Comparison of ENCODE assay signal across 25 mouse cellular contexts in the genomic region with DNA sequence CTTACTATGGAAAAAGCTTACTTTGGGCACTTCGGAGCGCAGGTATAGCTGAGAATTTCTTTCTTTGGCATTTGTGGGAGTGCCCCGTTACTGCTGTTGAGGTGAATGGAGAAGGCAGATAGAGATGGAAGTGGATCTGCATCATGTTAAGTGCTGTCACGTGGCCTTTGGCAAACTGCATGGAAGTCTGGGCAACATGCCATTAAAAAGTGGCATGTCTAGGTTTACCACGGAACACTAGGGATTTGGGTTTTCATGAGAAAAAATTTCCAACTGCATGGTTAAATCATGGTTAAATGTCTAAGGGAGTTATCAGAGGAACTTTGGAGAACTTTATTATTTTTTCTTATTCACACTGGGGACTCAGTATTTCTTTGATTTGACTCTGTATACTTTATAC.
DNase-seq lines count a peak whose midpoint lies in the region; ATAC-seq and TF ChIP-seq lines count a peak whose summit lies in the region.
"Had no signal": no experiment of that assay in that cellular context is flagged by ENCODE, and none has a peak within 500 bp of the region (broad histone marks: within the 10 kb centered on the region; RNA-seq: fewer than 3 reads in every experiment).

No protein-coding gene starts in this region.

- peak; percentile 54 for DNase-seq in forebrain, embryonic 14.5 days (ENCODE audit: low spot score)
- peak; percentile 30 for DNase-seq in lung, embryonic 14.5 days
- DNase-seq in lung, adult 2 months, result no peak
- DNase-seq in NIH3T3 (ENCODE audit: low read depth), result peak; percentile 44
- no peak for DNase-seq in gastrocnemius, postnatal 36 days
- DNase-seq: cerebellum, adult 9-10 months; gastrocnemius, postnatal 10 days; kidney, adult 18-20 months; lung, postnatal 36 days; right cerebral cortex, adult 18-20 months; spleen, adult 18-20 months; thymus, adult 18-20 months; thymus, postnatal 25 days had no signal

- no peak overlapping the region for H3K4me2 ChIP-seq in forebrain, embryonic 14.5 days (ENCODE audit: low read length)
- no peak overlapping the region for H3K4me2 ChIP-seq in forebrain, embryonic 15.5 days (replicated peaks)
- H3K4me2 ChIP-seq in lung, embryonic 14.5 days, result no peak overlapping the region
- no peak overlapping the region for H3K4me2 ChIP-seq in myocyte (ENCODE audit: low read depth)
- H3K4me2 ChIP-seq: heart, embryonic 15.5 days; kidney, embryonic 15.5 days; limb, embryonic 15.5 days; liver, embryonic 15.5 days; midbrain, embryonic 12.5 days had no signal

- WGBS in forebrain, embryonic 14.5 days, result 78% methylated on average over 5 of the region's 5 CpGs
- 78% methylated on average over 5 of the region's 5 CpGs for WGBS in forebrain, embryonic 15.5 days
- 78% methylated on average over 5 of the region's 5 CpGs for WGBS in lung, embryonic 14.5 days
- 66% methylated on average over 5 of the region's 5 CpGs for WGBS in lung, adult 2 months

- no peak for TF ChIP-seq CTCF in lung, embryonic 14.5 days (IDR thresholded peaks at IDR 0.05; ENCODE audit: low read depth)
- TF ChIP-seq CTCF in lung, adult 2 months (IDR thresholded peaks at IDR 0.05; ENCODE audit: insufficient read depth, low read length), result no peak

- no peaks in the 10 kb centered on the region for H3K9me3 ChIP-seq in forebrain, embryonic 14.5 days (replicated peaks; ENCODE audit: control insufficient read depth, low read length)
- no peaks in the 10 kb centered on the region for H3K9me3 ChIP-seq in forebrain, embryonic 15.5 days
- no peaks in the 10 kb centered on the region for H3K9me3 ChIP-seq in lung, embryonic 14.5 days (ENCODE audit: low read depth, low read length)
- H3K9me3 ChIP-seq: G1E; heart, embryonic 10.5 days; heart, embryonic 15.5 days; kidney, embryonic 15.5 days; limb, embryonic 15.5 days; liver, embryonic 15.5 days; midbrain, embryonic 12.5 days had no signal

- H3K27me3 ChIP-seq in forebrain, embryonic 14.5 days (replicated peaks; ENCODE audit: control insufficient read depth, insufficient read depth, low read length), result no peaks in the 10 kb centered on the region
- H3K27me3 ChIP-seq in forebrain, embryonic 15.5 days, result no peaks in the 10 kb centered on the region
- H3K27me3 ChIP-seq in lung, embryonic 14.5 days (ENCODE audit: insufficient read depth, low read length), result no peaks in the 10 kb centered on the region
- no peaks in the 10 kb centered on the region for H3K27me3 ChIP-seq in myocyte (ENCODE audit: control insufficient read depth, insufficient read depth, insufficient read length)
- H3K27me3 ChIP-seq: heart, embryonic 15.5 days; kidney, embryonic 15.5 days; limb, embryonic 15.5 days; liver, embryonic 15.5 days; midbrain, embryonic 12.5 days; Patski had no signal

- H3ac ChIP-seq in myocyte (ENCODE audit: control insufficient read depth, insufficient read length), result no peak overlapping the region

- ATAC-seq in forebrain, embryonic 14.5 days, result no peak
- no peak for ATAC-seq in forebrain, embryonic 15.5 days (replicated peaks)
- no peak for ATAC-seq in lung, embryonic 14.5 days (ENCODE audit: insufficient read depth)
- ATAC-seq: hindbrain, embryonic 16.5 days; Patski had no signal

- no peak overlapping the region for H3K4me3 ChIP-seq in forebrain, embryonic 14.5 days (ENCODE audit: low read depth, low read length)
- H3K4me3 ChIP-seq in forebrain, embryonic 15.5 days, result no peak overlapping the region
- no peak overlapping the region for H3K4me3 ChIP-seq in lung, embryonic 14.5 days (ENCODE audit: low read depth, low read length)
- no peak overlapping the region for H3K4me3 ChIP-seq in lung, adult 2 months (replicated peaks; ENCODE audit: extremely low read depth, low read depth, low read length)
- no peak overlapping the region for H3K4me3 ChIP-seq in myocyte
- H3K4me3 ChIP-seq: heart, embryonic 10.5 days; heart, embryonic 15.5 days; kidney, embryonic 15.5 days; left cerebral cortex, adult 2 months; limb, embryonic 15.5 days; liver, embryonic 15.5 days; midbrain, embryonic 12.5 days had no signal

- no peaks in the 10 kb centered on the region for H3K79me2 ChIP-seq in myocyte (ENCODE audit: control insufficient read depth, insufficient read depth)

- no peak for TF ChIP-seq POLR2A in lung, adult 2 months (IDR thresholded peaks at IDR 0.05; ENCODE audit: borderline replicate concordance, extremely low read depth, low read depth, low read length)
- TF ChIP-seq POLR2A in myocyte (IDR thresholded peaks at IDR 0.05; ENCODE audit: insufficient read length, low read depth), result no peak

- H3K27ac ChIP-seq in forebrain, embryonic 14.5 days (ENCODE audit: low read depth, low read length), result no peak overlapping the region
- no peak overlapping the region for H3K27ac ChIP-seq in forebrain, embryonic 15.5 days (replicated peaks)
- H3K27ac ChIP-seq in lung, embryonic 14.5 days (ENCODE audit: low read depth), result no peak overlapping the region
- H3K27ac ChIP-seq: heart, embryonic 10.5 days; heart, embryonic 15.5 days; kidney, embryonic 15.5 days; left cerebral cortex, adult 2 months; limb, embryonic 15.5 days; liver, embryonic 15.5 days; midbrain, embryonic 12.5 days had no signal

- H3K4me1 ChIP-seq in forebrain, embryonic 14.5 days (ENCODE audit: control insufficient read depth, insufficient read depth, low read length), result no peaks in the 10 kb centered on the region
- H3K4me1 ChIP-seq in forebrain, embryonic 15.5 days, result peaks cover 2% of the 10 kb centered on the region; the same call in 1 of the 2 replicates
- H3K4me1 ChIP-seq in lung, embryonic 14.5 days (ENCODE audit: insufficient read depth), result no peaks in the 10 kb centered on the region
- no peaks in the 10 kb centered on the region for H3K4me1 ChIP-seq in lung, adult 2 months (ENCODE audit: control insufficient read depth, insufficient read depth, low read length)
- H3K4me1 ChIP-seq: heart, embryonic 10.5 days; heart, embryonic 15.5 days; kidney, embryonic 15.5 days; limb, embryonic 15.5 days; liver, embryonic 15.5 days had no signal

- no peak overlapping the region for H3K9ac ChIP-seq in forebrain, embryonic 14.5 days (ENCODE audit: low read length)
- no peak overlapping the region for H3K9ac ChIP-seq in forebrain, embryonic 15.5 days (replicated peaks)
- H3K9ac ChIP-seq in lung, embryonic 14.5 days, result no peak overlapping the region
- H3K9ac ChIP-seq: heart, embryonic 15.5 days; kidney, embryonic 15.5 days; limb, embryonic 15.5 days; liver, embryonic 15.5 days; midbrain, embryonic 12.5 days had no signal

- no peaks in the 10 kb centered on the region for H3K36me3 ChIP-seq in forebrain, embryonic 14.5 days (ENCODE audit: control insufficient read depth, insufficient read depth, low read length)
- H3K36me3 ChIP-seq in forebrain, embryonic 15.5 days, result no peaks in the 10 kb centered on the region
- no peaks in the 10 kb centered on the region for H3K36me3 ChIP-seq in lung, embryonic 14.5 days (ENCODE audit: insufficient read depth)
- no peaks in the 10 kb centered on the region for H3K36me3 ChIP-seq in myocyte (ENCODE audit: control insufficient read depth, insufficient read depth)
- H3K36me3 ChIP-seq: G1E; heart, embryonic 10.5 days; heart, embryonic 15.5 days; kidney, embryonic 15.5 days; limb, embryonic 15.5 days; liver, embryonic 15.5 days; midbrain, embryonic 12.5 days had no signal

- intact Hi-C loops in gastrocnemius, postnatal 36 days (cut with DNase I), result no loop called here

TF ChIP-seq in myocyte, 11 proteins besides CTCF, POLR2A, EP300 and RAD21:
- peak; percentile 84 for TF ChIP-seq USF1 (IDR thresholded peaks at IDR 0.05; ENCODE audit: low read depth)
- TF ChIP-seq TCF12 (IDR thresholded peaks at IDR 0.05; ENCODE audit: insufficient read depth, poor library complexity, severe bottlenecking), result no peak
TF ChIP-seq in myocyte: peak in this region for 1.

Comparison
In these comparisons a context has a peak if more than half of its experiments do, and no peak if none do; other contexts are left out.
1. DNase-seq: peak in forebrain, embryonic 14.5 days (single experiment), lung, embryonic 14.5 days (single experiment) and NIH3T3 (single experiment); none in lung, adult 2 months (single experiment) and gastrocnemius, postnatal 36 days (0 of 2).